Mouse (Mus musculus): ENCODE data around the gene Emx1.

- no peak for TF ChIP-seq GATA1 (IDR thresholded peaks at IDR 0.05; ENCODE audit: borderline replicate concordance, low read length)
- no peak for TF ChIP-seq FLI1 (IDR thresholded peaks at IDR 0.05; ENCODE audit: low read length)
Observed at GRCm38 (mm10) chr6:85232836-85233623, 45.8 kb downstream of the Emx1 start.
